ENCODE assay signal across 19 mouse cellular contexts in genomic region chr13:93553271-93553670, GRCm38 (mm10).
"Had no signal": no experiment of that assay in that cellular context is flagged by ENCODE, and none has a peak within 500 bp of the region (broad histone marks: within the 10 kb centered on the region; RNA-seq: fewer than 3 reads in every experiment).

No protein-coding gene starts in this region.

- DNase-seq: kidney, adult 2 months; kidney, postnatal 25 days; layer of hippocampus, adult 9-11 months; liver; lung, postnatal 10 days; lung, postnatal 36 days; thymus, adult 18-20 months; thymus, postnatal 36 days had no signal

- H3K36me3 ChIP-seq: limb, embryonic 10.5 days; limb, embryonic 13.5 days; liver, embryonic 12.5 days; liver, embryonic 15.5 days; lung, embryonic 15.5 days; midbrain, embryonic 10.5 days; midbrain, embryonic 13.5 days had no signal

- H3K27ac ChIP-seq: kidney, postnatal 0 days; layer of hippocampus, adult 2 months; limb, embryonic 10.5 days; limb, embryonic 13.5 days; liver, embryonic 12.5 days; liver, embryonic 15.5 days; lung, embryonic 15.5 days; midbrain, embryonic 10.5 days; midbrain, embryonic 13.5 days had no signal

- H3K4me3 ChIP-seq: layer of hippocampus, adult 2 months; limb, embryonic 10.5 days; limb, embryonic 13.5 days; liver, embryonic 12.5 days; liver, embryonic 15.5 days; lung, embryonic 15.5 days; megakaryocyte, embryonic 14.5 days; midbrain, embryonic 10.5 days; midbrain, embryonic 13.5 days had no signal

- H3K9ac ChIP-seq: limb, embryonic 13.5 days; liver, embryonic 12.5 days; liver, embryonic 15.5 days; lung, embryonic 15.5 days; midbrain, embryonic 13.5 days had no signal

- H3K4me2 ChIP-seq: limb, embryonic 13.5 days; liver, embryonic 12.5 days; liver, embryonic 15.5 days; lung, embryonic 15.5 days; midbrain, embryonic 13.5 days had no signal

- ATAC-seq: liver, embryonic 12.5 days; midbrain, embryonic 13.5 days; midbrain, embryonic 16.5 days had no signal

- H3K27me3 ChIP-seq: limb, embryonic 13.5 days; liver, embryonic 12.5 days; liver, embryonic 15.5 days; lung, embryonic 15.5 days; megakaryocyte, embryonic 14.5 days; midbrain, embryonic 13.5 days had no signal

- H3K4me1 ChIP-seq: limb, embryonic 10.5 days; limb, embryonic 13.5 days; liver, embryonic 12.5 days; liver, embryonic 15.5 days; lung, embryonic 15.5 days; megakaryocyte, embryonic 14.5 days; midbrain, embryonic 10.5 days; midbrain, embryonic 13.5 days had no signal

- H3K9me3 ChIP-seq: limb, embryonic 10.5 days; limb, embryonic 13.5 days; liver, embryonic 12.5 days; liver, embryonic 15.5 days; lung, embryonic 15.5 days; midbrain, embryonic 10.5 days; midbrain, embryonic 13.5 days had no signal
